Mouse (Mus musculus): ENCODE measurements at regions not wholly inside any gene's neighbourhood (a gene's known extent, or its start where the extent isn't known, plus 50 kb on each side); places are given as distances from the start of the nearest gene placed in this dataset.

DNA sequence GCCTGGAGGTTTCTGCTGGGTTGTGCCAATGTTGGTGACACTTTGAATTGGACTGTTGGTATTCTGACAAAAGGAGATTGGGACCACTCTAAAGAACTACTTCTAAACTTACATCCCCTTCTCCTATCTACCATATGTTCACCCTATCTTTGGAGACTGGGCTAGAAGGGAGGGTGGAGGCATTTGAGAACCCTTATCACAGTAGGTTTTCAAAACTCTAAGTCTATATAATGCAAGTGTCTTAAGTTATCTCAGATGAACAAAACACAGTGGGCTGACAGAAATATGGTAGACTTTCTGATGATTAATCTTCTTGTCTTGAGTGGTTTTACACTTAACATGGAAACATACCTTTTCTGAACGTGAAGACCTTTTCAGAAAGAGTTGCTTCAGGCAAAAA is 486.9 kb downstream of the Adgrl2 start:
- no peak for TF ChIP-seq POLR2A (IDR thresholded peaks at IDR 0.05; ENCODE audit: low read depth, low read length)
- no peak for TF ChIP-seq CTCF (IDR thresholded peaks at IDR 0.05; ENCODE audit: borderline replicate concordance, insufficient read depth, low read length)

Measured in embryonic fibroblast, embryonic 13.5 days (primary cell).